Mouse (Mus musculus): Measurements from ENCODE around the gene Sgms1. TPM values are rescaled to one million over a fixed set of nuclear protein-coding genes. Genes with fewer than 3 reads are reported as not detected.

The Sgms1 gene
- polyA plus RNA-seq, 1 experiment = 243 TPM

DNA sequence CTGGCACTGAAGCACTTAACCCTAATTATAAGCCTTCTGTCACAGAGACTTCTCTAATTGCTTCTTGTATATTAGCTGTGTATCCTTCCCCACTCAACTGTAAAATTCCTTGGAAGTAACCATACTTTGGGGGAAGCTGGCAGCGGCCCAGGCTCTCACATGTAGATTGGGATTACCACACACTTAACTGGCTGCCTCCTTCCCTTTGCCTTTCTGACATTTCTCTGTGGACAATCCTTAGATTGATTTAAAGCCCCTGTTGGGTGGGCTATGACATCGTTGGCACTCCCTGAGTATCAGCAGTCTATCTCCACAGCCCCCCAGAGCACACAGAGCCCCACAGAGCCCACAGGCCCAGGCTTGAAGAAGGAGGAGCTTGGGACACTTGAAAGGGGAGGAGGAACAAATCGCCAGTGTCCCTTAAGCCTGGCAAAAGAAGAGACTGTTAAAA lies 8.0 kb downstream of the Sgms1 start:
- no peak overlapping the region for H3K27ac ChIP-seq (ENCODE audit: control insufficient read depth, insufficient read depth, low read depth, low read length)
- no peak for TF ChIP-seq POLR2A (IDR thresholded peaks at IDR 0.05; ENCODE audit: control insufficient read depth, low read depth, low read length)
- TF ChIP-seq CTCF (IDR thresholded peaks at IDR 0.05; ENCODE audit: control insufficient read depth, insufficient read depth, insufficient replicate concordance, low read depth, low read length) = no peak
- no peaks in the 10 kb centered on the region for H3K27me3 ChIP-seq (ENCODE audit: control insufficient read depth, insufficient read depth, low read length)
- H3K36me3 ChIP-seq (ENCODE audit: control insufficient read depth, insufficient read depth, low read length) = no peaks in the 10 kb centered on the region; the same call in 1 of the 2 replicates
- no peak overlapping the region for H3K4me3 ChIP-seq (ENCODE audit: control insufficient read depth, low read depth, low read length)
- H3K4me1 ChIP-seq (ENCODE audit: control insufficient read depth, insufficient read depth, low read length) = peaks cover 12% of the 10 kb centered on the region

DNA sequence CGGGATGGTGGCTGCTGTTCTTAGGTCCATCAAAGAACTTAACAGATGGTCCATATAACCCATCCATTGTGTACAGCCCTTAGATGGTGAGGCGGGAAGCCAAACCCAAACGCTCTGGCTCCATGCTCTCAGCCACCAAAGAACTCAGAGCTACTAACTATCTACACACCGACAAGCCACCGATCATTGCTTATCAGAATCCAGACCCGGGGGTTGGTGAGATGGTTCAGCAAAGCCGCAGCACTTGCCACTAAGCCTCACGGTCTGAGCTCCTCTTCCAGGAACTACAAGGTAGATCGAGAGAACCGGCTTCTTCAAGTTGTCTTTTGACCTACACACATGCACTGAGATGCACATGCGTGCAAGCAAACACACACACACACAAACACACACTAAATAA lies 8.8 kb downstream of the Sgms1 start:
- Histone ChIP-seq H3K4me3 (ENCODE audit: control insufficient read depth, low read depth, low read length) (no peak overlapping the region), H3K27ac (ENCODE audit: control insufficient read depth, insufficient read depth, low read depth, low read length) (no peak overlapping the region), H3K27me3 (ENCODE audit: control insufficient read depth, insufficient read depth, low read length) (no peaks in the 10 kb centered on the region), H3K4me1 (ENCODE audit: control insufficient read depth, insufficient read depth, low read length) (peaks cover 9% of the 10 kb centered on the region), H3K36me3 (ENCODE audit: control insufficient read depth, insufficient read depth, low read length) (no peaks in the 10 kb centered on the region; the same call in 1 of the 2 replicates)
- TF ChIP-seq CTCF (IDR thresholded peaks at IDR 0.05; ENCODE audit: control insufficient read depth, insufficient read depth, insufficient replicate concordance, low read depth, low read length) = no peak
- TF ChIP-seq POLR2A (IDR thresholded peaks at IDR 0.05; ENCODE audit: control insufficient read depth, low read depth, low read length) = no peak

DNA sequence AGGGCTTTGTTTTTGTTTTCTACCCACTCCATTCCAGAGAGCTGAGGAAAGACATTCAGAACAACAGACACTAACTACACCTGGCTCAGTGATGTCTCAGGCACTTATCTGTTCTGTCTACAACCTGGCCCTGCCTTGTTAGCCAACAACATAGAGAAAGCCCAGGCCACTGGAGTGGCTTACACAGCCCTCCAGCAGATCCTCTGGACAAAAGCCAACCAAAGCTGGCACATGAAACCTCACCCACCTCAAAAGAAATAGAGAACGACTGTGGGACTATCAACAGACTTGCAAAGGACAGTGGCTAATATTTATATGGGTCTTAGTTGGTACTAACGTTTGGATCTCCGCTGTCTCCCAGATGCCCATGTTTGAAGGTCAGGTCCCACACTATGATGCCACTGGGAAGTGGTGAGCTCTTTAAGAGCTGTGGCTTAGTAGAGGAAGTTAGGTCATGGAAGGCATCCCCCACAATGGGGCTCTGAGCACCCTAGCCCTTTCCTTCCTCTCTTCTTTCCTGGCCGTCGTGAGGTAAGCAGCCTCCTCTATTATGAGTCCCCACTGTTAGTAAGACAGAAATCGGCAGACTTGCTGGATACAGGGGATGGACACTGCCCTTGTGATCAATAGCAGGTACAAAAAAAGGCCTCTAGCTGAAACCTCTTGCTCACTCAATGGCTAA lies 10.1 kb downstream of the Sgms1 start:
- no peak overlapping the region for H3K4me3 ChIP-seq (ENCODE audit: control insufficient read depth, low read depth, low read length)

DNA sequence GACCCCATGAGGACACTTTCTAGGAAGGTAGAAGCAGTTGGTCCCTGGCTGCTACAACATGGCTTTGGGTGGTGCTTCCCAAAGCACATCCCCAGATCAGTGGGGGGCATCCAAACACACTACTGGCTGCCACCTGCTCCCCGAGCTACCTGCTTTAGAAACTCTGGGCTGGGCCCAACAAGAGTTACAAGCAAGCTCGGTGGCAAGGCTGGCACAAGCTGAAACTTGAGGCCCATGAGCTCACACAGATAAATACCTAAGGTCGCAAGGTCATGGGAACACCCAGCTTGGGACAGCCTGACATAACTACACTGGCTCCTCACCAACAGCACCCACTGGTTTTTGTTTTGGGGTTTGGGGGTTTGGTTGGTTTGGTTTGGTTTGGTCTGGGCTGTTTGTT lies 10.9 kb downstream of the Sgms1 start:
- no peak overlapping the region for H3K4me3 ChIP-seq (ENCODE audit: control insufficient read depth, low read depth, low read length)
- peak overlapping the region; percentile 36 for H3K27ac ChIP-seq (ENCODE audit: control insufficient read depth, insufficient read depth, low read depth, low read length)
- TF ChIP-seq POLR2A (IDR thresholded peaks at IDR 0.05; ENCODE audit: control insufficient read depth, low read depth, low read length) (no peak), CTCF (IDR thresholded peaks at IDR 0.05; ENCODE audit: control insufficient read depth, insufficient read depth, insufficient replicate concordance, low read depth, low read length) (no peak)
- H3K27me3 ChIP-seq (ENCODE audit: control insufficient read depth, insufficient read depth, low read length) = no peaks in the 10 kb centered on the region
- H3K4me1 ChIP-seq (ENCODE audit: control insufficient read depth, insufficient read depth, low read length) = peaks cover 9% of the 10 kb centered on the region
- no peaks in the 10 kb centered on the region; the same call in 1 of the 2 replicates for H3K36me3 ChIP-seq (ENCODE audit: control insufficient read depth, insufficient read depth, low read length)

More for the DNA sequence above, 10.1 kb downstream of the Sgms1 start:
- Histone ChIP-seq H3K36me3 (ENCODE audit: control insufficient read depth, insufficient read depth, low read length) (no peaks in the 10 kb centered on the region; the same call in 1 of the 2 replicates), H3K27ac (ENCODE audit: control insufficient read depth, insufficient read depth, low read depth, low read length) (no peak overlapping the region; the same call in 1 of the 2 replicates), H3K4me1 (ENCODE audit: control insufficient read depth, insufficient read depth, low read length) (peaks cover 9% of the 10 kb centered on the region), H3K27me3 (ENCODE audit: control insufficient read depth, insufficient read depth, low read length) (no peaks in the 10 kb centered on the region)
- no peak for TF ChIP-seq CTCF (IDR thresholded peaks at IDR 0.05; ENCODE audit: control insufficient read depth, insufficient read depth, insufficient replicate concordance, low read depth, low read length)
- no peak for TF ChIP-seq POLR2A (IDR thresholded peaks at IDR 0.05; ENCODE audit: control insufficient read depth, low read depth, low read length)

DNA sequence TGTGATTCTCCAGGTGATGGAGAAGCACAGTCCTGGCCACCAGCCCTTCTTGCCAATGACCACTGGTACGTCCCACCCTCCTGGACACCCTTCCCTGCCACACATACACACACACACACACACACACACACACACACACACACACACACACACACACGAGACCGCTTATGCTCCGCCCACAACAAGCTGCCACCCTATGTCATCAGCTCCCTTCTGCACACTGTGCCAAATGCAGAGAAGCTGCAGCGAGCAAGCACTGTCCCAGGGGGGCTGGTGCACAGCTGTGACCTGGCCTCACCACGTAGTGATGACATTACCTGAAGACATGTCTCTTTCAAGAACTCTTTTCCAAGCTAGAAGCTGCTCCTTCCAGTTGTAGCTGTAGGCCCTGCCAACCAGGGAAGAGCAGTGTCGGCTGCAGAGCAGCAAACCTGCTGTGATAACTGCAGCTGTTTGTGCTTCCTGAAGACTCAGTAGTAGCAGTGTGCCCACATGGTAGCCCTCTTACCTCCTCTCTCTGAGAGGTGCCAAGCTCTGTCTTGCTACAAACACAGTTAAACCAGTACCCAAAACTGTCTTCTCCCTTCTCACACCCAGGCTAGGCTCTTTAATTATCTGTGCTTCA lies 11.7 kb downstream of the Sgms1 start:
- no peak overlapping the region for H3K4me3 ChIP-seq (ENCODE audit: control insufficient read depth, low read depth, low read length)
- no peak overlapping the region for H3K27ac ChIP-seq (ENCODE audit: control insufficient read depth, insufficient read depth, low read depth, low read length)
- H3K4me1 ChIP-seq (ENCODE audit: control insufficient read depth, insufficient read depth, low read length) = peaks cover 9% of the 10 kb centered on the region
- no peaks in the 10 kb centered on the region; the same call in 1 of the 2 replicates for H3K36me3 ChIP-seq (ENCODE audit: control insufficient read depth, insufficient read depth, low read length)
- TF ChIP-seq CTCF (IDR thresholded peaks at IDR 0.05; ENCODE audit: control insufficient read depth, insufficient read depth, insufficient replicate concordance, low read depth, low read length) (no peak), POLR2A (IDR thresholded peaks at IDR 0.05; ENCODE audit: control insufficient read depth, low read depth, low read length) (no peak)
- no peaks in the 10 kb centered on the region for H3K27me3 ChIP-seq (ENCODE audit: control insufficient read depth, insufficient read depth, low read length)

DNA sequence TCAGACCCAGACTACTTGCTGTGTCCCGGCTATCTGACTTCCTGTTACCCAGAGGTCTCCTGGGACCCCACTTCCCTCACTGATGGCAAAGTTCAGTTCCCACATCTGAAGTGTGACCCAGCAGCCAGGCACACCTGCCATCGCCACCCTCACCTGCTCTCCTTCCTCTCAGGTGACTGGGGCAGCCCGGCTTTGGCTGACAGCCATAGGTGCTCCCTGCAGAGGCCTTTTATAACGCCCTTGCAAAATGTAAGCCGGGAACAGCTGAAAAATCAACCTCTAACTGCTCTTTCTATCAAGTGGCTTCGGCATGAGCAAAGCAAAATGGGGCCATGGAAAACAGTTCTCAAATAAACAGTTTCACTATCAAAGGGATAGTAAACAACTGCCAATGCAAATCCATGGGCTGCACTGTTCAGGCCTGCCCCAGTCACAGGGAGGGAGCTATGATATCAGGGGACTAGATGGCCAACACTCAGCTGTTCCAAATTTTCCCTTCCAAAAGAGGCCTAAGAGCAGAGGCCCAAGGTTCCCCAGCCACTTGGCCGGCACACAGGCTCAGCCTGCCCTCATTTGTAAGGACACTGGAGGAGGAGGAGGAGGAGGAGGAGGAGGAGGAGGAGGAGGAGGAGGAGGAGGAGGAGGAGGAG lies 12.5 kb downstream of the Sgms1 start:
- Histone ChIP-seq H3K4me3 (ENCODE audit: control insufficient read depth, low read depth, low read length) (no peak overlapping the region), H3K4me1 (ENCODE audit: control insufficient read depth, insufficient read depth, low read length) (peaks cover 9% of the 10 kb centered on the region), H3K27ac (ENCODE audit: control insufficient read depth, insufficient read depth, low read depth, low read length) (peak overlapping the region; percentile 75), H3K27me3 (ENCODE audit: control insufficient read depth, insufficient read depth, low read length) (no peaks in the 10 kb centered on the region), H3K36me3 (ENCODE audit: control insufficient read depth, insufficient read depth, low read length) (no peaks in the 10 kb centered on the region; the same call in 1 of the 2 replicates)
- TF ChIP-seq CTCF (IDR thresholded peaks at IDR 0.05; ENCODE audit: control insufficient read depth, insufficient read depth, insufficient replicate concordance, low read depth, low read length) (no peak), POLR2A (IDR thresholded peaks at IDR 0.05; ENCODE audit: control insufficient read depth, low read depth, low read length) (no peak)

DNA sequence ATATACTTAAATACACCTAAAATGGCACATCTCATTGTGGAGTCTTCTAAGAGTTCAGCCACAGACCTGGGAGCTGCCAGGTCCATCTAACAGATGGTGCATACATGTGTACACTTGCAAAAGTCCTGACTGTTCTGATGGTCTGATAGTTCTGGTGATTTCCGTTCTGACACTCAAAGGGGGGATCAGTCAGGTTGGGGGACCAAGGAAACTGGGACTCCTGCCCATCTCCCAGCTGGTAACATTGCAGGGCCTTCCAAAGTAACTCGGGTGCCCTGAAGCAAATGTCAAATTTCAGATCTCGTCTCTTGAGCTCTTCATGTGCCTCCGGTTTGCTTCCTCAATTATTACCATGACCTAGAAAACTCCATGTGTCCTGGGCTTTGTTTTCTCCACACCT lies 13.5 kb downstream of the Sgms1 start:
- Histone ChIP-seq H3K27ac (ENCODE audit: control insufficient read depth, insufficient read depth, low read depth, low read length) (no peak overlapping the region), H3K36me3 (ENCODE audit: control insufficient read depth, insufficient read depth, low read length) (no peaks in the 10 kb centered on the region), H3K4me1 (ENCODE audit: control insufficient read depth, insufficient read depth, low read length) (peaks cover 9% of the 10 kb centered on the region), H3K27me3 (ENCODE audit: control insufficient read depth, insufficient read depth, low read length) (no peaks in the 10 kb centered on the region), H3K4me3 (ENCODE audit: control insufficient read depth, low read depth, low read length) (no peak overlapping the region)
- TF ChIP-seq POLR2A (IDR thresholded peaks at IDR 0.05; ENCODE audit: control insufficient read depth, low read depth, low read length) (no peak), CTCF (IDR thresholded peaks at IDR 0.05; ENCODE audit: control insufficient read depth, insufficient read depth, insufficient replicate concordance, low read depth, low read length) (no peak)

Data from testis, adult 2 months (tissue).